In the genomic region with DNA sequence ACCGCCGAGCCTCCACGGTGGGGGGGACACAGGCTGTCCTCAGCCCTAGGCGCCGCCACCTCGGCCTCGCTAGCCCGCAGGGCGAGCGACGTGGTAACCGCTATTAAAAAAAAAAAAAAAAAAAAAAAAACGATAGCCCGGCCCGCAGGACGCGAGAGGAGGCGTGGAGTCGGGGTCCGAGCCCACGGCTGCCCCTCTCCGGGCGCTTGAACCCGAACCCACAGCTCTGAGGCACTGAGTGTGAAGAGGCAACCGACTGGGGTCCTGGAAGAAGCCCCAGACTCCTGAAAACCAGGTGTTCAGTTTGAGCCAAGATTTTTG, we compare ENCODE assay signal across 8 mouse cellular contexts. TPM values are rescaled to one million over a fixed set of nuclear protein-coding genes. Genes with fewer than 3 reads are reported as not detected.
DNase-seq lines count a peak whose midpoint lies in the region; ATAC-seq and TF ChIP-seq lines count a peak whose summit lies in the region.

No protein-coding gene starts in this region.

- no peak for TF ChIP-seq CTCF in heart, postnatal 0 days (IDR thresholded peaks at IDR 0.05; ENCODE audit: low read depth)
- TF ChIP-seq CTCF in bone marrow, adult 2 months (IDR thresholded peaks at IDR 0.05; ENCODE audit: control insufficient read depth, insufficient read depth, low read length) = no peak

- H3K9ac ChIP-seq in heart, postnatal 0 days (replicated peaks; ENCODE audit: low read depth, low read length) = peak overlapping the region; percentile 73
- peak overlapping the region; percentile 80 for H3K9ac ChIP-seq in hindbrain, embryonic 12.5 days
- H3K9ac ChIP-seq in midbrain, embryonic 13.5 days (replicated peaks) = peak overlapping the region; percentile 84

- H3K27me3 ChIP-seq in heart, postnatal 0 days (ENCODE audit: control insufficient read depth, insufficient read depth, low read length) = no peaks in the 10 kb centered on the region
- no peaks in the 10 kb centered on the region for H3K27me3 ChIP-seq in hindbrain, embryonic 12.5 days
- H3K27me3 ChIP-seq in midbrain, embryonic 13.5 days = no peaks in the 10 kb centered on the region

- TF ChIP-seq POLR2A in bone marrow, adult 2 months (IDR thresholded peaks at IDR 0.05; ENCODE audit: borderline replicate concordance, control insufficient read depth, low read depth, low read length) = no peak

- H3K36me3 ChIP-seq in heart, postnatal 0 days (replicated peaks; ENCODE audit: control insufficient read depth, insufficient read depth, low read length) = no peaks in the 10 kb centered on the region
- no peaks in the 10 kb centered on the region for H3K36me3 ChIP-seq in hindbrain, embryonic 12.5 days
- H3K36me3 ChIP-seq in midbrain, embryonic 13.5 days = no peaks in the 10 kb centered on the region

- peak overlapping the region; percentile 82 for H3K4me3 ChIP-seq in heart, postnatal 0 days (ENCODE audit: low read depth, low read length)
- peak overlapping the region; percentile 92 for H3K4me3 ChIP-seq in bone marrow, adult 2 months (replicated peaks; ENCODE audit: control insufficient read depth, low read depth, low read length)
- peak overlapping the region; percentile 69 for H3K4me3 ChIP-seq in hindbrain, embryonic 12.5 days
- H3K4me3 ChIP-seq in midbrain, embryonic 13.5 days (replicated peaks) = peak overlapping the region; percentile 70

- peak overlapping the region; percentile 84 for H3K27ac ChIP-seq in heart, postnatal 0 days (ENCODE audit: low read depth)
- peak overlapping the region; percentile 90 for H3K27ac ChIP-seq in bone marrow, adult 2 months (ENCODE audit: control insufficient read depth, insufficient read depth, low read depth, low read length, poor library complexity)
- H3K27ac ChIP-seq in hindbrain, embryonic 12.5 days = peak overlapping the region; percentile 89
- H3K27ac ChIP-seq in midbrain, embryonic 13.5 days = peak overlapping the region; percentile 86

- DNase-seq in heart, postnatal 0 days (ENCODE audit: low spot score) = no peak
- DNase-seq in heart, adult 11 months = no peak
- DNase-seq in adrenal gland, postnatal 14 days = no peak
- DNase-seq in urinary bladder, postnatal 36 days (ENCODE audit: low spot score in 2 of 2) = no peak
- DNase-seq in left cerebral cortex, postnatal 4 days = no peak

- no peak; the same call in 1 of the 2 replicates for ATAC-seq in heart, postnatal 0 days (ENCODE audit: insufficient read depth, low read depth)
- peak; percentile 32 for ATAC-seq in hindbrain, embryonic 12.5 days (ENCODE audit: low FRiP score)
- ATAC-seq in midbrain, embryonic 13.5 days = no peak

- no peaks in the 10 kb centered on the region for H3K9me3 ChIP-seq in heart, postnatal 0 days (replicated peaks; ENCODE audit: control insufficient read depth, low read length)
- no peaks in the 10 kb centered on the region for H3K9me3 ChIP-seq in hindbrain, embryonic 12.5 days (replicated peaks)
- no peaks in the 10 kb centered on the region for H3K9me3 ChIP-seq in midbrain, embryonic 13.5 days

- intact Hi-C loops in left cerebral cortex, postnatal 4 days (cut with DNase I) = no loop called here

- TF ChIP-seq EP300 in heart, postnatal 0 days (IDR thresholded peaks at IDR 0.05; ENCODE audit: low read depth) = no peak

- H3K4me1 ChIP-seq in heart, postnatal 0 days (ENCODE audit: control insufficient read depth, insufficient read depth) = peaks cover 7% of the 10 kb centered on the region; the same call in 1 of the 2 replicates
- H3K4me1 ChIP-seq in bone marrow, adult 2 months (ENCODE audit: control insufficient read depth, insufficient read depth, low read length) = peaks cover 1% of the 10 kb centered on the region; the same call in 1 of the 2 replicates
- peaks cover 17% of the 10 kb centered on the region for H3K4me1 ChIP-seq in hindbrain, embryonic 12.5 days
- peaks cover 22% of the 10 kb centered on the region for H3K4me1 ChIP-seq in midbrain, embryonic 13.5 days (replicated peaks)

- under 1% methylated on average over 24 of the region's 25 CpGs for WGBS in heart, postnatal 0 days
- WGBS in bone marrow, adult 2 months = 1% methylated on average over 24 of the region's 25 CpGs
- WGBS in hindbrain, embryonic 12.5 days = under 1% methylated on average over 24 of the region's 25 CpGs
- 1% methylated on average over 24 of the region's 25 CpGs for WGBS in midbrain, embryonic 13.5 days

- peak overlapping the region; percentile 75 for H3K4me2 ChIP-seq in heart, postnatal 0 days (ENCODE audit: low read depth, low read length)
- peak overlapping the region; percentile 54 for H3K4me2 ChIP-seq in hindbrain, embryonic 12.5 days (replicated peaks)
- peak overlapping the region; percentile 67 for H3K4me2 ChIP-seq in midbrain, embryonic 13.5 days (replicated peaks)

RNA-seq across cellular contexts. Expression of a gene that starts 11.9 kb away (rescaled TPM):
- 14.7 and 28.0 TPM in 2 replicates for total RNA-seq in heart, postnatal 0 days (2014; rRNA removed; ENCODE audit: low replicate concordance)
- 2.4 and 4.0 TPM in 2 replicates for polyA plus RNA-seq in heart, postnatal 0 days (2015; fragmentation: Nextera tagmentation; extraction: Ambion mirVana)
- 4.9 and 12.5 TPM in 2 replicates for polyA plus RNA-seq in bone marrow, adult 2 months (2011; ENCODE audit: insufficient read depth, insufficient read length, low replicate concordance, missing spikeins)
- polyA plus RNA-seq in hindbrain, embryonic 12.5 days (2016; fragmentation: Nextera tagmentation; extraction: Ambion mirVana) = 5.6 and 5.9 TPM in 2 replicates
- polyA plus RNA-seq in midbrain, embryonic 13.5 days (2015; fragmentation: Nextera tagmentation; extraction: Ambion mirVana) = 6.4 and 6.5 TPM in 2 replicates
- 18.3 and 18.6 TPM in 2 replicates for total RNA-seq in adrenal gland, postnatal 14 days (2021)
- 10 to 100 TPM; 33.8 to 36.2 TPM for total RNA-seq in left cerebral cortex, postnatal 4 days (2021)

RNA-seq across cellular contexts. Expression of a gene that starts 12.3 kb away (rescaled TPM):
- 13.7 and 14.8 TPM in 2 replicates for total RNA-seq in heart, postnatal 0 days (2014; rRNA removed; ENCODE audit: low replicate concordance)
- polyA plus RNA-seq in heart, postnatal 0 days (2015; fragmentation: Nextera tagmentation; extraction: Ambion mirVana) = 22.0 and 22.4 TPM in 2 replicates
- 5.1 and 5.8 TPM in 2 replicates for polyA plus RNA-seq in bone marrow, adult 2 months (2011; ENCODE audit: insufficient read depth, insufficient read length, low replicate concordance, missing spikeins)
- polyA plus RNA-seq in hindbrain, embryonic 12.5 days (2016; fragmentation: Nextera tagmentation; extraction: Ambion mirVana) = 26.3 and 28.7 TPM in 2 replicates
- 28.7 and 29.2 TPM in 2 replicates for polyA plus RNA-seq in midbrain, embryonic 13.5 days (2015; fragmentation: Nextera tagmentation; extraction: Ambion mirVana)
- 18.1 and 20.1 TPM in 2 replicates for total RNA-seq in adrenal gland, postnatal 14 days (2021)
- 10 to 100 TPM; 17.5 to 20.8 TPM for total RNA-seq in left cerebral cortex, postnatal 4 days (2021)

RNA-seq across cellular contexts. Expression of a gene that starts 47.3 kb away (rescaled TPM):
- total RNA-seq in heart, postnatal 0 days (2014; rRNA removed; ENCODE audit: low replicate concordance) = 6,222 and 7,450 TPM in 2 replicates
- polyA plus RNA-seq in heart, postnatal 0 days (2015; fragmentation: Nextera tagmentation; extraction: Ambion mirVana) = 6,522 and 6,528 TPM in 2 replicates
- 13.8 and 43.4 TPM in 2 replicates for polyA plus RNA-seq in bone marrow, adult 2 months (2011; ENCODE audit: insufficient read depth, insufficient read length, low replicate concordance, missing spikeins)
- polyA plus RNA-seq in hindbrain, embryonic 12.5 days (2016; fragmentation: Nextera tagmentation; extraction: Ambion mirVana) = 561 and 574 TPM in 2 replicates
- polyA plus RNA-seq in midbrain, embryonic 13.5 days (2015; fragmentation: Nextera tagmentation; extraction: Ambion mirVana) = 693 and 718 TPM in 2 replicates
- total RNA-seq in adrenal gland, postnatal 14 days (2021) = 205 and 233 TPM in 2 replicates
- 100 to 1,000 TPM; 513 to 540 TPM for total RNA-seq in left cerebral cortex, postnatal 4 days (2021)

Comparison
In these comparisons a context has a peak if more than half of its experiments do, and no peak if none do; other contexts are left out.
1. RNA of a gene that starts 47.3 kb away (polyA plus RNA-seq): 6,522 to 6,528 TPM in heart, postnatal 0 days, 693 to 718 TPM in midbrain, embryonic 13.5 days and 561 to 574 TPM in hindbrain, embryonic 12.5 days; 13.8 to 43.4 TPM in bone marrow, adult 2 months; every median in the first group is over 10 times any median in the second.
2. Peak in every context shown above with its lines, with median percentiles within 50 percentile points of each other: H3K27ac ChIP-seq, H3K4me2 ChIP-seq, H3K4me3 ChIP-seq and H3K9ac ChIP-seq.